20 mouse cellular contexts compared by ENCODE assay signal in genomic region chr8:47915521-47915920, GRCm38 (mm10).
DNase-seq lines count a peak whose midpoint lies in the region; ATAC-seq and TF ChIP-seq lines count a peak whose summit lies in the region.
"Had no signal": no experiment of that assay in that cellular context is flagged by ENCODE, and none has a peak within 500 bp of the region (broad histone marks: within the 10 kb centered on the region; RNA-seq: fewer than 3 reads in every experiment).

No protein-coding gene starts in this region.

- H3K9ac ChIP-seq in heart, postnatal 0 days (replicated peaks; ENCODE audit: low read depth, low read length) = no peak overlapping the region
- no peak overlapping the region for H3K9ac ChIP-seq in midbrain, embryonic 11.5 days (ENCODE audit: low read length)
- H3K9ac ChIP-seq: embryonic facial prominence, embryonic 15.5 days; hindbrain, embryonic 12.5 days; lung, embryonic 14.5 days; midbrain, embryonic 13.5 days; neural tube, embryonic 12.5 days had no signal

- peak overlapping the region; percentile 20; the same call in 1 of the 2 replicates for H3K27ac ChIP-seq in heart, postnatal 0 days (ENCODE audit: low read depth)
- no peak overlapping the region for H3K27ac ChIP-seq in heart, embryonic 10.5 days
- H3K27ac ChIP-seq in layer of hippocampus, adult 2 months = 0 out of 2 replicates have a peak overlapping the region, but pooled peaks have one; percentile 0
- H3K27ac ChIP-seq in midbrain, embryonic 11.5 days (ENCODE audit: low read depth, low read length) = no peak overlapping the region
- H3K27ac ChIP-seq in midbrain, embryonic 10.5 days (replicated peaks) = no peak overlapping the region
- H3K27ac ChIP-seq: embryonic facial prominence, embryonic 15.5 days; hindbrain, embryonic 12.5 days; limb, embryonic 10.5 days; midbrain, embryonic 13.5 days; neural tube, embryonic 12.5 days had no signal

- TF ChIP-seq CTCF in heart, postnatal 0 days (IDR thresholded peaks at IDR 0.05; ENCODE audit: low read depth) = no peak
- no peak for TF ChIP-seq CTCF in layer of hippocampus, adult 2 months (conservative IDR thresholded peaks at IDR 0.05)

- no peak for DNase-seq in heart, postnatal 0 days (ENCODE audit: low spot score)
- DNase-seq in heart, embryonic 10.5 days (ENCODE audit: low spot score) = no peak
- no peak for DNase-seq in layer of hippocampus, adult 2 months (ENCODE audit: low spot score in 2 of 2)
- no peak for DNase-seq in layer of hippocampus, postnatal 14 days (ENCODE audit: low spot score in 2 of 2)
- peak; percentile 53 for DNase-seq in midbrain, embryonic 11.5 days (ENCODE audit: low spot score, missing footprints)
- DNase-seq in midbrain, embryonic 10.5 days (ENCODE audit: low spot score) = no peak
- DNase-seq in ZHBTc4 (ENCODE audit: low read depth, low spot score) = peak; percentile 46
- no peak for DNase-seq in adrenal gland, postnatal 14 days
- DNase-seq: adrenal gland, postnatal 36 days; cerebellum, adult 9-11 months; kidney, adult 9 months; lung, embryonic 14.5 days; right cerebral cortex, postnatal 14 days had no signal

- ATAC-seq in heart, postnatal 0 days (ENCODE audit: insufficient read depth, low read depth) = no peak
- no peak for ATAC-seq in midbrain, embryonic 11.5 days (ENCODE audit: low FRiP score)
- ATAC-seq: forebrain, embryonic 14.5 days; midbrain, embryonic 13.5 days had no signal

- no peak overlapping the region for H3K4me2 ChIP-seq in heart, postnatal 0 days (ENCODE audit: low read depth, low read length)
- no peak overlapping the region for H3K4me2 ChIP-seq in midbrain, embryonic 11.5 days
- H3K4me2 ChIP-seq: embryonic facial prominence, embryonic 15.5 days; hindbrain, embryonic 12.5 days; liver, embryonic 11.5 days; lung, embryonic 14.5 days; midbrain, embryonic 13.5 days; neural tube, embryonic 12.5 days had no signal

- H3K36me3 ChIP-seq in heart, postnatal 0 days (replicated peaks; ENCODE audit: control insufficient read depth, insufficient read depth, low read length) = no peaks in the 10 kb centered on the region; the same call in none of the 2 replicates
- peaks cover 29% of the 10 kb centered on the region for H3K36me3 ChIP-seq in heart, embryonic 10.5 days
- H3K36me3 ChIP-seq in midbrain, embryonic 11.5 days (ENCODE audit: control insufficient read depth, insufficient read depth, low read length) = no peaks in the 10 kb centered on the region
- H3K36me3 ChIP-seq in midbrain, embryonic 10.5 days = peaks cover 15% of the 10 kb centered on the region; the same call in 1 of the 2 replicates

- WGBS in heart, postnatal 0 days = 82% methylated on average over 2 of the region's 2 CpGs
- WGBS in heart, embryonic 10.5 days = 70% methylated on average over 2 of the region's 2 CpGs
- WGBS in midbrain, embryonic 11.5 days = 93% methylated on average over 2 of the region's 2 CpGs
- 91% methylated on average over 2 of the region's 2 CpGs for WGBS in midbrain, embryonic 10.5 days

- H3K4me1 ChIP-seq in heart, postnatal 0 days (ENCODE audit: control insufficient read depth, insufficient read depth) = 0 out of 2 replicates have a peak, but pooled peaks cover 3% of the 10 kb centered on the region
- H3K4me1 ChIP-seq in heart, embryonic 10.5 days = peaks cover 16% of the 10 kb centered on the region; the same call in 1 of the 2 replicates
- H3K4me1 ChIP-seq in midbrain, embryonic 11.5 days (ENCODE audit: control insufficient read depth, insufficient read depth, low read length) = no peaks in the 10 kb centered on the region
- H3K4me1 ChIP-seq in midbrain, embryonic 10.5 days = no peaks in the 10 kb centered on the region
- H3K4me1 ChIP-seq: embryonic facial prominence, embryonic 15.5 days; hindbrain, embryonic 12.5 days; limb, embryonic 10.5 days; midbrain, embryonic 13.5 days; neural tube, embryonic 12.5 days had no signal

- H3K27me3 ChIP-seq in heart, postnatal 0 days (ENCODE audit: control insufficient read depth, insufficient read depth, low read length) = no peaks in the 10 kb centered on the region
- no peaks in the 10 kb centered on the region for H3K27me3 ChIP-seq in heart, embryonic 10.5 days (ENCODE audit: insufficient read depth, poor library complexity, severe bottlenecking)
- H3K27me3 ChIP-seq in midbrain, embryonic 11.5 days (ENCODE audit: control insufficient read depth, insufficient read depth, low read length) = no peaks in the 10 kb centered on the region
- no peaks in the 10 kb centered on the region for H3K27me3 ChIP-seq in midbrain, embryonic 10.5 days (ENCODE audit: low read depth, poor library complexity, severe bottlenecking)
- H3K27me3 ChIP-seq: embryonic facial prominence, embryonic 15.5 days; hindbrain, embryonic 12.5 days; midbrain, embryonic 13.5 days; neural tube, embryonic 12.5 days had no signal

- TF ChIP-seq EP300 in heart, postnatal 0 days (IDR thresholded peaks at IDR 0.05; ENCODE audit: low read depth) = no peak

- H3K4me3 ChIP-seq in heart, postnatal 0 days (ENCODE audit: low read depth, low read length) = no peak overlapping the region
- H3K4me3 ChIP-seq in heart, embryonic 10.5 days = no peak overlapping the region
- H3K4me3 ChIP-seq in layer of hippocampus, adult 2 months = no peak overlapping the region
- H3K4me3 ChIP-seq in midbrain, embryonic 11.5 days (ENCODE audit: low read depth, low read length) = no peak overlapping the region
- H3K4me3 ChIP-seq in midbrain, embryonic 10.5 days = no peak overlapping the region
- H3K4me3 ChIP-seq: embryonic facial prominence, embryonic 15.5 days; hindbrain, embryonic 12.5 days; limb, embryonic 10.5 days; midbrain, embryonic 13.5 days; neural tube, embryonic 12.5 days had no signal

- H3K9me3 ChIP-seq in heart, postnatal 0 days (replicated peaks; ENCODE audit: control insufficient read depth, low read length) = no peaks in the 10 kb centered on the region
- H3K9me3 ChIP-seq in heart, embryonic 10.5 days = no peaks in the 10 kb centered on the region
- no peaks in the 10 kb centered on the region for H3K9me3 ChIP-seq in midbrain, embryonic 11.5 days (ENCODE audit: control insufficient read depth, low read length)
- H3K9me3 ChIP-seq in midbrain, embryonic 10.5 days (replicated peaks) = 0 out of 2 replicates have a peak, but pooled peaks cover 3% of the 10 kb centered on the region
- H3K9me3 ChIP-seq: embryonic facial prominence, embryonic 15.5 days; hindbrain, embryonic 12.5 days; limb, embryonic 10.5 days; midbrain, embryonic 13.5 days; neural tube, embryonic 12.5 days had no signal

Comparison
In these comparisons a context has a peak if more than half of its experiments do, and no peak if none do; other contexts are left out.
1. DNase-seq: peak in midbrain, embryonic 11.5 days (single experiment) and ZHBTc4 (single experiment); none in heart, postnatal 0 days (single experiment), heart, embryonic 10.5 days (single experiment), layer of hippocampus, adult 2 months (0 of 2), layer of hippocampus, postnatal 14 days (0 of 2), midbrain, embryonic 10.5 days (single experiment) and adrenal gland, postnatal 14 days (single experiment).
2. H3K27ac ChIP-seq: peak in heart, postnatal 0 days (single experiment) and layer of hippocampus, adult 2 months (single experiment); none in heart, embryonic 10.5 days (single experiment), midbrain, embryonic 11.5 days (single experiment) and midbrain, embryonic 10.5 days (single experiment).